Mouse (Mus musculus): ENCODE measurements at regions not wholly inside any gene's neighbourhood (a gene's known extent, or its start where the extent isn't known, plus 50 kb on each side); places are given as distances from the start of the nearest gene placed in this dataset.

GRCm38 (mm10) chr10:12190435-12190834, 678.7 kb downstream of the Utrn start:
- Histone ChIP-seq H3K9me3 (no peaks in the 10 kb centered on the region), H3K27ac (no peak overlapping the region), H3K36me3 (no peaks in the 10 kb centered on the region), H3K4me1 (replicated peaks) (0 out of 2 replicates have a peak, but pooled peaks cover 9% of the 10 kb centered on the region), H3K27me3 (ENCODE audit: insufficient read depth, poor library complexity, severe bottlenecking) (no peaks in the 10 kb centered on the region), H3K4me3 (no peak overlapping the region)
- DNase-seq (ENCODE audit: low spot score): peak; percentile 8
- 55% methylated on average over 3 of the region's 3 CpGs for WGBS

DNA sequence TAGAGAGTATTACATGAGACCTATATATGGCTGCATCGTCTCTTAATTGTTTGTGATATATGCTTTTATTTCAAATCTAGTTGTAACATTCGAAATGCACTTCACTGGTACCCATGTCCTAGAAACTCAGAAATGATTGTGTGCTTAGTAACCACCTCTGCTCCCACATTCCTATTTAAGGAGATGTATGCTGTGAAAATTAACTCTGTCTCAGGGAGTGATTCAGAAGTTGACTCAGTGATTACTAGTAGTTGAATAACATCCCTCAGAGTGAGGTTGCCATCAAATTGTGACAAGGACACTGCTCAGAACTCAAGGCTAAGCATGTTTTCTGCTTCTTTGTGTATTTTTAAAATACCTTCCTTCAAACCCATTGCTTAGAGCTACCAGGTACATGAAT, 661.9 kb downstream of the Utrn start:
- Histone ChIP-seq H3K4me3 (no peak overlapping the region), H3K4me1 (replicated peaks) (peaks cover 6% of the 10 kb centered on the region; the same call in 1 of the 2 replicates), H3K36me3 (no peaks in the 10 kb centered on the region), H3K27me3 (ENCODE audit: insufficient read depth, poor library complexity, severe bottlenecking) (no peaks in the 10 kb centered on the region), H3K9me3 (no peaks in the 10 kb centered on the region), H3K27ac (no peak overlapping the region)
- WGBS: 92% methylated on average over 2 of the region's 2 CpGs
- no peak for DNase-seq (ENCODE audit: low spot score)

GRCm38 (mm10) chr10:12210181-12210580, 659.0 kb downstream of the Utrn start:
- Histone ChIP-seq H3K27me3 (ENCODE audit: insufficient read depth, poor library complexity, severe bottlenecking) (no peaks in the 10 kb centered on the region), H3K9me3 (no peaks in the 10 kb centered on the region), H3K36me3 (no peaks in the 10 kb centered on the region), H3K4me1 (replicated peaks) (peaks cover 6% of the 10 kb centered on the region; the same call in 1 of the 2 replicates), H3K4me3 (no peak overlapping the region), H3K27ac (no peak overlapping the region)
- DNase-seq (ENCODE audit: low spot score): no peak
- WGBS: 50% methylated on average over 2 of the region's 2 CpGs

- Histone ChIP-seq H3K4me1 (replicated peaks) (no peaks in the 10 kb centered on the region), H3K9me3 (no peaks in the 10 kb centered on the region), H3K27me3 (ENCODE audit: insufficient read depth, poor library complexity, severe bottlenecking) (no peaks in the 10 kb centered on the region), H3K27ac (no peak overlapping the region), H3K4me3 (no peak overlapping the region), H3K36me3 (no peaks in the 10 kb centered on the region)
- DNase-seq (ENCODE audit: low spot score): no peak
Measured at GRCm38 (mm10) chr10:12218879-12219278, 650.3 kb downstream of the Utrn start.

DNA sequence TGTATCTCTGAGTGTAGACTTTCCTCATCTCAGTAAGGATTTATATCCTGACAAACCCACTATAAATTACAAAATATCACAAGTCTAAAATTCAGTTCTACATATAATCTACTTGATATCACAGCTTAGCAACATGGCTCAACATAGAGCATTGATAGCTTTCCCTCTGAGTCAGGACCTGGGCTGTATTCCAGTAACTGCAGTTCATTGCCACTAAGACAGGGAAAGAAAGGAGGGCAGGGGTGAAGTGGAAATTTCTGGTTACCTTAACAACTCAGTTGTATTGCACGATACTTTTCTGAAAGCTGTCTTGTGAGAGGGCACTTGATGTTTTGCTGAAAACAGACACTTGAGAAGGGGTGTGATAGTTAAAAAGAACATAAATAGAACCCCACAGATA, 635.0 kb downstream of the Utrn start:
- no peaks in the 10 kb centered on the region for H3K4me1 ChIP-seq (replicated peaks)
- H3K4me3 ChIP-seq: no peak overlapping the region
- DNase-seq (ENCODE audit: low spot score): no peak
- no peaks in the 10 kb centered on the region for H3K27me3 ChIP-seq (ENCODE audit: insufficient read depth, poor library complexity, severe bottlenecking)
- 91% methylated on average over 1 of the region's 1 CpGs for WGBS
- H3K9me3 ChIP-seq: no peaks in the 10 kb centered on the region
- no peaks in the 10 kb centered on the region for H3K36me3 ChIP-seq
- no peak overlapping the region for H3K27ac ChIP-seq

DNA sequence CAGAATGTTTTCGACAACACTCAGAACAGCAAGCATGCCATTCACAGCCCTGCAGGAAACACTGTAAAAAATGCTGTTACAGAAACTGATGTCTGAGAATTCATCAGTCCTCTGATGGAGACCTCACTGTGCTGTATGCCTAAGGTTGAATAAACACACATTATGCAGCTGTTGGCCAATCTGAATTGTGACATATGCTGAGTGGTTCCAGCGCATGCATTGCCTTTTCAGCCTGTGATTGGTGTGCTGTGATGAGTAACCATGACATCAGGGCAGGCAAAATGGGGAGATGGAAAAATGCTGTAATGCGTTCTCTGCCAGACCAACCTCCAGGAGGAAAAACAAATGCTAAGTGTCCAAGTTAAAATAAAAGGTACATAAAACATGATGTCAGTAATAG, 620.3 kb downstream of the Utrn start:
- Histone ChIP-seq H3K9me3 (no peaks in the 10 kb centered on the region), H3K4me3 (no peak overlapping the region), H3K27me3 (ENCODE audit: insufficient read depth, poor library complexity, severe bottlenecking) (no peaks in the 10 kb centered on the region), H3K4me1 (replicated peaks) (no peaks in the 10 kb centered on the region), H3K27ac (no peak overlapping the region), H3K36me3 (no peaks in the 10 kb centered on the region)
- WGBS: 88% methylated on average over 3 of the region's 3 CpGs
- no peak for DNase-seq (ENCODE audit: low spot score)

GRCm38 (mm10) chr10:12253274-12253673, 615.9 kb downstream of the Utrn start:
- no peaks in the 10 kb centered on the region for H3K9me3 ChIP-seq
- no peak for DNase-seq (ENCODE audit: low spot score)
- H3K4me3 ChIP-seq: no peak overlapping the region
- H3K36me3 ChIP-seq: no peaks in the 10 kb centered on the region
- WGBS: 91% methylated on average over 3 of the region's 3 CpGs
- no peaks in the 10 kb centered on the region for H3K4me1 ChIP-seq (replicated peaks)
- no peaks in the 10 kb centered on the region for H3K27me3 ChIP-seq (ENCODE audit: insufficient read depth, poor library complexity, severe bottlenecking)
- no peak overlapping the region for H3K27ac ChIP-seq

DNA sequence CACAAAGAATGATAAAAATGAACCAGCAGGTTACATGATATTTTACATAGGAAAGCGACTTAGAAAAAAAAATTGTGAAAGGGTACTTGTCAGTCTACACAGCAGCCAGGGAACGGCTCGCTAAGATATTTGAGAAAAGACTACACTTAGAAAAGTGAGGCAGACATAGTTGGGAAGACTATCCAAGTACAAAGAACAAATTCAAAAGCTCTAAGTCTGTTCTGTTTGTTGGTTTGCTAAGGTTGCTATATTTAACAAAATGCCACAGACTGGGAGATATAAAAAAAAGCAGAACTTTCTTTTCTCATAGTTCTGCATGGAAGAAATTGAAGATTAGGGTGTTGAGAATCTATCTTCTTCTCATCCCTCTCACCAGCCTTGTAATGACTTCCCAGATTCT, 583.5 kb downstream of the Utrn start:
- DNase-seq (ENCODE audit: low spot score): no peak
- H3K27me3 ChIP-seq (ENCODE audit: insufficient read depth, poor library complexity, severe bottlenecking): no peaks in the 10 kb centered on the region
- no peak overlapping the region for H3K27ac ChIP-seq
- no peaks in the 10 kb centered on the region for H3K4me1 ChIP-seq (replicated peaks)
- no peak overlapping the region for H3K4me3 ChIP-seq
- 87% methylated on average over 3 of the region's 3 CpGs for WGBS
- H3K9me3 ChIP-seq: no peaks in the 10 kb centered on the region
- no peaks in the 10 kb centered on the region for H3K36me3 ChIP-seq

DNA sequence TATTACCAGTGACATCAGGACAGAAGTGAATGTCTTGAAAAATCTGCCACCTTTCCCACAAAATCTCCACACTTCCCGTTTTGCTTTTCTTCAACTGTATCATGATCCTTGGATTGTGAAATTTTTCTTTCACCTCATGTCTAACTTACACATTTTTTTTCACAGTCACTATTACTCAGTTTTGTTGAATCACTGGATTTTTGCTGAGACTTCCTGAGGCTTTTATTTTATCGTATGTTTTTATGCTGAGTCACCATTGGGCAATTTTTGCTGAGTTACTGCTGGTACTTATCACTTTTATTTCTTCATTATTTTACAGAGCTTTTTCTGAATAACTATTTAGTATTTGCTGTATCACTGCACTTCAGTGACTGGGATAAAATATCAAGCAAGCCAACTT, 570.3 kb downstream of the Utrn start:
- Histone ChIP-seq H3K4me1 (replicated peaks) (no peaks in the 10 kb centered on the region), H3K27ac (no peak overlapping the region), H3K36me3 (no peaks in the 10 kb centered on the region), H3K4me3 (no peak overlapping the region), H3K27me3 (ENCODE audit: insufficient read depth, poor library complexity, severe bottlenecking) (no peaks in the 10 kb centered on the region), H3K9me3 (no peaks in the 10 kb centered on the region)
- WGBS: 84% methylated on average over 2 of the region's 2 CpGs
- no peak for DNase-seq (ENCODE audit: low spot score)

GRCm38 (mm10) chr10:12302396-12302795, 566.8 kb downstream of the Utrn start:
- Histone ChIP-seq H3K36me3 (no peaks in the 10 kb centered on the region), H3K4me1 (replicated peaks) (no peaks in the 10 kb centered on the region), H3K27ac (no peak overlapping the region), H3K4me3 (no peak overlapping the region), H3K9me3 (no peaks in the 10 kb centered on the region), H3K27me3 (ENCODE audit: insufficient read depth, poor library complexity, severe bottlenecking) (no peaks in the 10 kb centered on the region)
- DNase-seq (ENCODE audit: low spot score): no peak
- 83% methylated on average over 4 of the region's 4 CpGs for whole genome bisulfite sequencing

DNA sequence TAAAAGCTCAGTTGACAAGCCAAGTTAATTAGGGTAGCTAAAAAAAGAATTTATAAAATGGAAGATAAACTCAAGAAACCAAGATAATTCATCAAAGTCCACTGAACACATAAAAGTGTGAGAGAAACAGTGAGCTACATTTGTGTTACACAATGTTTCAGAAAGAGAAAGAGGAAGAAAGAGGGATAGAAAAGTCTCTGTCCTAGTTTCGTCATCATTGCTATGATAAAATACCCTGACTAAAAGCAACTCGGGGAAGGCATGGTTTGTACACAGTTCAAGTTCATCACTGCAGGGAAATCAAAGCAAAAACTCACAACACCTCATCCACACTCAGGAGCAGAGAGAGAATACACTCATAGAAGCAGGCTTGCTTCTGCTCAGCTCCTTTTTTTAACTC, 548.9 kb downstream of the Utrn start:
- Histone ChIP-seq H3K27me3 (ENCODE audit: insufficient read depth, poor library complexity, severe bottlenecking) (no peaks in the 10 kb centered on the region), H3K4me3 (no peak overlapping the region), H3K9me3 (no peaks in the 10 kb centered on the region), H3K4me1 (replicated peaks) (no peaks in the 10 kb centered on the region), H3K27ac (no peak overlapping the region), H3K36me3 (no peaks in the 10 kb centered on the region)
- no peak for DNase-seq (ENCODE audit: low spot score)
- 85% methylated on average over 2 of the region's 2 CpGs for WGBS

All from hindbrain, embryonic 10.5 days (tissue).